Mouse (Mus musculus) gonadal fat pad, adult 2 months (tissue): ENCODE data around the gene Gm16223. TPM values are rescaled to one million over a fixed set of nuclear protein-coding genes. Genes with fewer than 3 reads are reported as not detected.

Experiments
- DNase-seq: peaks from one replicate; pipeline ENCODE4 v3.0.0-alpha.2; 2012; ENCODE audit warnings: low read depth
- polyA plus RNA-seq: library from polyadenylated mRNA; depleted of rRNA; stranded (reverse); fragments of >200 nt; gene quantifications from 2 replicates; pipeline ENCODE4 v1.2.3, GENCODE M21; 2012; rRNA removed

The Gm16223 gene
- polyA plus RNA-seq, 1 experiment: not detected

- DNase-seq: no peak
Measured at GRCm38 (mm10) chr5:42212353-42212752, 144.6 kb downstream of the Gm16223 start.

GRCm38 (mm10) chr5:42224840-42225239 is 157.1 kb downstream of the Gm16223 start:
- DNase-seq: no peak

GRCm38 (mm10) chr5:42228631-42229030 is 160.9 kb downstream of the Gm16223 start:
- DNase-seq: no peak

GRCm38 (mm10) chr5:42239291-42239690 is 171.5 kb downstream of the Gm16223 start:
- no peak for DNase-seq

GRCm38 (mm10) chr5:42239806-42240205 is 172.0 kb downstream of the Gm16223 start:
- DNase-seq: no peak

- DNase-seq: no peak
Measured at GRCm38 (mm10) chr5:42250376-42250775, 182.6 kb downstream of the Gm16223 start.

Other genes starting within 250 kb of the Gm16223 start
- 4.2 and 5.3 TPM in 2 replicates for gene Bod1l, start 223.6 kb upstream of the Gm16223 start, polyA plus RNA-seq